Mouse (Mus musculus): Measurements from ENCODE around the gene 1700001C02Rik. TPM values are rescaled to one million over a fixed set of nuclear protein-coding genes. Genes with fewer than 3 reads are reported as not detected.

The 1700001C02Rik gene
- polyA plus RNA-seq, 1 experiment = 474 TPM

GRCm38 (mm10) chr5:30442196-30442595, 23.7 kb upstream of the 1700001C02Rik start:
- H3K36me3 ChIP-seq (ENCODE audit: control insufficient read depth, insufficient read depth, low read length) = no peaks in the 10 kb centered on the region
- TF ChIP-seq CTCF (IDR thresholded peaks at IDR 0.05; ENCODE audit: control insufficient read depth, insufficient read depth, insufficient replicate concordance, low read depth, low read length) (peak; percentile 25; the same call in 1 of the 2 replicates), POLR2A (IDR thresholded peaks at IDR 0.05; ENCODE audit: control insufficient read depth, low read depth, low read length) (no peak)

DNA sequence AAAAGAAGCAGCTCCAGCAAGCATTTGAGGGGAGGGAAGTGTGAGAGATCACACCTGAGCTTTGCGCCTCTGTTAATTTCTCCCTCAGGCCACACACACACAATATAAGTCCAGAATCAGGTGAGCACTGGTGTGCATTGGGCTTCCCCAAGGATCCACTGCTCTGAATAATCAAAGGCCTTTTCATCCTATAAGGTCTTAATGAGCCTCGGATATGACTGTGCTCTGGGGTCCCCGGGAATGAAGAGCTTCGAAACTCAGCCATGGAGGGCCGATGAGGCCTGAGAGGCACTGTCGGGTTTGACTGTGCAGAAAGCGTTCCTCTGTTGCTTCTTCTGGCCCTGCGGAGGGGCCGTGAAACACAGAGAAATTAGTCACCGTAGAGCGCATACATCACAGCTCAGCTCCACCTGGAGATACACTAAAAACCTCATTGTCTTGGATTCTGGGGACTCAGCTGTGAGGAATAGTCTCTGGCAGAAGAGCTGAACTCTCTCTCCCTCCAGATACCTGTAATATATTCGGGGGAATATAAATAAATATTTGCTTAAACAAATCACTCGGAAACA, 21.4 kb upstream of the 1700001C02Rik start:
- Histone ChIP-seq H3K36me3 (ENCODE audit: control insufficient read depth, insufficient read depth, low read length) (no peaks in the 10 kb centered on the region), H3K27ac (ENCODE audit: control insufficient read depth, insufficient read depth, low read depth, low read length) (no peak overlapping the region), H3K4me1 (ENCODE audit: control insufficient read depth, insufficient read depth, low read length) (no peaks in the 10 kb centered on the region), H3K27me3 (ENCODE audit: control insufficient read depth, insufficient read depth, low read length) (no peaks in the 10 kb centered on the region), H3K4me3 (ENCODE audit: control insufficient read depth, low read depth, low read length) (no peak overlapping the region)
- TF ChIP-seq CTCF (IDR thresholded peaks at IDR 0.05; ENCODE audit: control insufficient read depth, insufficient read depth, insufficient replicate concordance, low read depth, low read length) (no peak), POLR2A (IDR thresholded peaks at IDR 0.05; ENCODE audit: control insufficient read depth, low read depth, low read length) (no peak)

More at GRCm38 (mm10) chr5:30442196-30442595, 23.7 kb upstream of the 1700001C02Rik start:
- H3K27me3 ChIP-seq (ENCODE audit: control insufficient read depth, insufficient read depth, low read length) = no peaks in the 10 kb centered on the region
- H3K4me1 ChIP-seq (ENCODE audit: control insufficient read depth, insufficient read depth, low read length) = no peaks in the 10 kb centered on the region
- no peak overlapping the region for H3K27ac ChIP-seq (ENCODE audit: control insufficient read depth, insufficient read depth, low read depth, low read length)
- H3K4me3 ChIP-seq (ENCODE audit: control insufficient read depth, low read depth, low read length) = no peak overlapping the region

DNA sequence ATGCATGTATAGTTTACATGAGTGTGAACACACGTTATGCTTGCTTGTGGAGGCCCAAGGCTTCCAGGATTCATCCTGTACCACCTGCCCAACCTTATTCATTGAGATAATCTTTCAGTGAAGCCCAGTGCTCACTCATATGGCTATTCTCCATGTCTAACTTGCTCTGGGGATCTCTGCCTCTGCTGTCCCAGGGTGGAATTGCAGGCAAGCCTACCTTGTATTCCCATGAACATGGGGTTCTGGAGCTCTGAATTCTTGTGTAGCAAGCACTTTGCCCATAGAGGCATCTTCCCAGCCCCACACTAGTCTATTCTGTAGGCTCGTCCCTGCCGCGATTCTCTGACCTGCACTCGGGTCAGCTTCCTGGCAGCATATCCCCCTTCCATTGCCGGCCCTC, 9.8 kb upstream of the 1700001C02Rik start:
- TF ChIP-seq CTCF (IDR thresholded peaks at IDR 0.05; ENCODE audit: control insufficient read depth, insufficient read depth, insufficient replicate concordance, low read depth, low read length) (no peak), POLR2A (IDR thresholded peaks at IDR 0.05; ENCODE audit: control insufficient read depth, low read depth, low read length) (no peak)
- Histone ChIP-seq H3K27me3 (ENCODE audit: control insufficient read depth, insufficient read depth, low read length) (no peaks in the 10 kb centered on the region), H3K4me1 (ENCODE audit: control insufficient read depth, insufficient read depth, low read length) (no peaks in the 10 kb centered on the region), H3K4me3 (ENCODE audit: control insufficient read depth, low read depth, low read length) (no peak overlapping the region), H3K36me3 (ENCODE audit: control insufficient read depth, insufficient read depth, low read length) (no peaks in the 10 kb centered on the region), H3K27ac (ENCODE audit: control insufficient read depth, insufficient read depth, low read depth, low read length) (no peak overlapping the region)

GRCm38 (mm10) chr5:30460155-30460554, 5.7 kb upstream of the 1700001C02Rik start:
- Histone ChIP-seq H3K27ac (ENCODE audit: control insufficient read depth, insufficient read depth, low read depth, low read length) (no peak overlapping the region), H3K4me1 (ENCODE audit: control insufficient read depth, insufficient read depth, low read length) (no peaks in the 10 kb centered on the region; the same call in 1 of the 2 replicates), H3K27me3 (ENCODE audit: control insufficient read depth, insufficient read depth, low read length) (no peaks in the 10 kb centered on the region), H3K4me3 (ENCODE audit: control insufficient read depth, low read depth, low read length) (no peak overlapping the region), H3K36me3 (ENCODE audit: control insufficient read depth, insufficient read depth, low read length) (no peaks in the 10 kb centered on the region)
- TF ChIP-seq CTCF (IDR thresholded peaks at IDR 0.05; ENCODE audit: control insufficient read depth, insufficient read depth, insufficient replicate concordance, low read depth, low read length) (no peak), POLR2A (IDR thresholded peaks at IDR 0.05; ENCODE audit: control insufficient read depth, low read depth, low read length) (no peak)

- Histone ChIP-seq H3K4me1 (ENCODE audit: control insufficient read depth, insufficient read depth, low read length) (peaks cover 12% of the 10 kb centered on the region), H3K27me3 (ENCODE audit: control insufficient read depth, insufficient read depth, low read length) (no peaks in the 10 kb centered on the region), H3K36me3 (ENCODE audit: control insufficient read depth, insufficient read depth, low read length) (no peaks in the 10 kb centered on the region), H3K27ac (ENCODE audit: control insufficient read depth, insufficient read depth, low read depth, low read length) (no peak within 1 kb of the TSS), H3K4me3 (ENCODE audit: control insufficient read depth, low read depth, low read length) (no peak within 1 kb of the TSS)
- TF ChIP-seq POLR2A (IDR thresholded peaks at IDR 0.05; ENCODE audit: control insufficient read depth, low read depth, low read length) (no peak), CTCF (IDR thresholded peaks at IDR 0.05; ENCODE audit: control insufficient read depth, insufficient read depth, insufficient replicate concordance, low read depth, low read length) (no peak)
Observed at GRCm38 (mm10) chr5:30461821-30462220, 4.0 kb upstream of the 1700001C02Rik start, which contains the start of gene Otof. Gene Otof, minus strand, starts transcription at chr5:30461932.

- Histone ChIP-seq H3K4me1 (ENCODE audit: control insufficient read depth, insufficient read depth, low read length) (peaks cover 15% of the 10 kb centered on the region), H3K4me3 (ENCODE audit: control insufficient read depth, low read depth, low read length) (peak overlapping the region; percentile 88), H3K27me3 (ENCODE audit: control insufficient read depth, insufficient read depth, low read length) (no peaks in the 10 kb centered on the region), H3K27ac (ENCODE audit: control insufficient read depth, insufficient read depth, low read depth, low read length) (no peak overlapping the region), H3K36me3 (ENCODE audit: control insufficient read depth, insufficient read depth, low read length) (no peaks in the 10 kb centered on the region)
- TF ChIP-seq POLR2A (IDR thresholded peaks at IDR 0.05; ENCODE audit: control insufficient read depth, low read depth, low read length) (no peak), CTCF (IDR thresholded peaks at IDR 0.05; ENCODE audit: control insufficient read depth, insufficient read depth, insufficient replicate concordance, low read depth, low read length) (no peak)
Observed at GRCm38 (mm10) chr5:30466315-30466714, 468 bp downstream of the 1700001C02Rik start.

GRCm38 (mm10) chr5:30470454-30470853, 4.6 kb downstream of the 1700001C02Rik start:
- no peak overlapping the region for H3K27ac ChIP-seq (ENCODE audit: control insufficient read depth, insufficient read depth, low read depth, low read length)
- no peaks in the 10 kb centered on the region for H3K27me3 ChIP-seq (ENCODE audit: control insufficient read depth, insufficient read depth, low read length)
- no peak overlapping the region for H3K4me3 ChIP-seq (ENCODE audit: control insufficient read depth, low read depth, low read length)
- H3K4me1 ChIP-seq (ENCODE audit: control insufficient read depth, insufficient read depth, low read length) = peaks cover 15% of the 10 kb centered on the region
- TF ChIP-seq POLR2A (IDR thresholded peaks at IDR 0.05; ENCODE audit: control insufficient read depth, low read depth, low read length) (no peak), CTCF (IDR thresholded peaks at IDR 0.05; ENCODE audit: control insufficient read depth, insufficient read depth, insufficient replicate concordance, low read depth, low read length) (no peak)
- H3K36me3 ChIP-seq (ENCODE audit: control insufficient read depth, insufficient read depth, low read length) = no peaks in the 10 kb centered on the region
